Mouse (Mus musculus) heart, postnatal 36 days (tissue): ENCODE data around the gene Cdkn1a. TPM values are rescaled to one million over a fixed set of nuclear protein-coding genes. Genes with fewer than 3 reads are reported as not detected.
"Not testable (repeated sequence)": the region's sequence is repeated elsewhere in the genome, so short reads cannot be mapped to it uniquely, and the experiment has no call there.

ENCODE experiments used
- DNase-seq, 2 experiments: peaks; one replicate each; pipeline ENCODE4 v3.0.0; 2021 to 2022
- intact Hi-C: fragments of 180-260 bp; cut with DNase I; formaldehyde crosslinking; loops from one replicate; pipeline ENCODE4 v1.15.1; 2025
- total RNA-seq, 2 experiments: library from RNA; stranded (reverse); gene quantifications; 2 replicates each; pipeline ENCODE4 v1.2.3; 2021

The Cdkn1a gene
- total RNA-seq, 2 experiments from 2014 or later, result 40.8 to 83.9 TPM

GRCm38 (mm10) chr17:29100627-29101026, 9.9 kb downstream of the Cdkn1a start:
- no peak for DNase-seq
- intact Hi-C loops, result no loop called here

GRCm38 (mm10) chr17:29110356-29110755, 19.6 kb downstream of the Cdkn1a start:
- intact Hi-C loops, DNase-seq: not testable (repeated sequence)

- intact Hi-C loops, result no loop called here
- DNase-seq, result no peak
Observed at GRCm38 (mm10) chr17:29111332-29111731, 20.6 kb downstream of the Cdkn1a start.

GRCm38 (mm10) chr17:29113591-29114352, 23.0 kb downstream of the Cdkn1a start, which contains the start of gene Rab44:
TSS of gene Rab44 (plus strand) at chr17:29114145.
- intact Hi-C loops, result no loop called here
- DNase-seq, result no peak

DNA sequence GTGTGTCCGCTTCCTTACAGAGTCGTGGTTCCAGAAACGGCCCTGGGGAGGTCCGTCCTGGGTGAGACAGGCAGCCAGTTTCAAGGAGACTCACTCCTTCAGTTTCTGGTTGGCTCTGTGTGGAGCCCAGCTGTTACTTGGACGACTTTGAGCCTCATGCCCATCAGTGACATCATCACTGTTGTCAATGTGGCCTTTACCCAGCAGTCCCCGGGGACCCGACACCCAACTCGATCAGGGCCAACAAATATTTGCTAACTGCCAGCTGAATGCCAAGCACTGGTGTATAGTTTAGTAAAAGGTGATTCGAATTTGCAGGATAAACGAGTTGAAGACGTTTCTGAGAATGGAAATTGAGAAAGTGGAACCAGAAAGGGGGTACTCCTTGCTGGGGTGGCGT, 25.2 kb downstream of the Cdkn1a start:
- intact Hi-C loops, result no loop called here
- DNase-seq, result no peak

DNA sequence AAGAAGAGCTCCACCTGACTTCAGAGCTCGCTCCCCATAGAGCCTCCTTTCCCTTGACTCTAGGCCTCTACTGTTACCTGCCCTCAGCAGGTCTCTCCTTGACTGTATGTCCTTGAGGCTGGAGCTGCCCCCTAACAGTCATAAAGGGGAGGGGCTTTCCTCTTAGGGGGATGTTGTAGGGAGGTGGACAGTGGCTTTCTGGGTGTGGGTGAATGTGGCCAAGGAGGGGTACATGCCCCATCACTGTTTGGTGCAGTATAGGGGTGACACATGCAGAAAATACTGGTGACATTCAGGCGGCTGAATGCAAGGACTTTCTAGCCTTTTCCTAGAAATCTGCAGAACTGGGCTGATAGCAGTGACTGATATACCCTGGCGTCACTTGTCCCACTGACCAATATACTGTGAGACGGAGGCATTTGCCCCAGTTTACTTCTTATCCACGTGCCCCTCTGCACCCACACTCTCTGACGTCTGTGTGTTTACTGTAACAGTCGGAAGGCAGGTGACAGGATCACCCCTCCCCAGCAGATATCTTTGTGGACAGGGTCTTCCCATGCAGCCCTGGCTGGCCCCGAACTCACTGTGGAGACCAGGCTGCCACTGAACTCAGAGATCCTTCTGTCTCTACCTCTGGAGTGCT, 26.4 kb downstream of the Cdkn1a start:
- no peak for DNase-seq
- intact Hi-C loops, result no loop called here

GRCm38 (mm10) chr17:29118057-29118456, 27.3 kb downstream of the Cdkn1a start:
- DNase-seq, result no peak
- intact Hi-C loops, result no loop called here

- intact Hi-C loops, result no loop called here
- no peak for DNase-seq
Observed at GRCm38 (mm10) chr17:29120666-29121065, 29.9 kb downstream of the Cdkn1a start.

DNA sequence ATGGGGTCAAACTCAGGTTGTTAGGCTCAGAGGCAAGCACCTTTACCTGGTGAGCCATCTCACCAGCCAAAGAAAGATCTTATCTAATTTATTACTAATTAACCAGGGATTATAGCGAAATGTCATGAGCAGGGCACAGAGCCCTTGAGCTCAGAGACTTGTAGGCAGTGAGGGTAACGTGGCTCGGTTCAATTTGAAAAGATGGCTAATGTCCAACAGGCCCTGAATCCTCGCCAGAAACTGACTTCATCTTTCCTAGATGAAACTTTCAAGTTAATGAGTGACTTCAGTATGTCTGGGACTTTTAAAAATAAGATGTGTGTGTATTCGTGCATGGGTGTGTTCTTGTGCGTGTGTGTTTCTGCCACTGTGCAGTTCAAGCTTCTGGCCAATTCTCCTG, 32.0 kb downstream of the Cdkn1a start:
- intact Hi-C loops, result no loop called here
- peak in 1 of 2 experiments; percentile 39 for DNase-seq

- intact Hi-C loops, result no loop called here
- DNase-seq, result no peak
Observed at GRCm38 (mm10) chr17:29123578-29124174, 32.9 kb downstream of the Cdkn1a start.

GRCm38 (mm10) chr17:29126561-29126960, 35.8 kb downstream of the Cdkn1a start:
- intact Hi-C loops, result no loop called here
- no peak for DNase-seq

DNA sequence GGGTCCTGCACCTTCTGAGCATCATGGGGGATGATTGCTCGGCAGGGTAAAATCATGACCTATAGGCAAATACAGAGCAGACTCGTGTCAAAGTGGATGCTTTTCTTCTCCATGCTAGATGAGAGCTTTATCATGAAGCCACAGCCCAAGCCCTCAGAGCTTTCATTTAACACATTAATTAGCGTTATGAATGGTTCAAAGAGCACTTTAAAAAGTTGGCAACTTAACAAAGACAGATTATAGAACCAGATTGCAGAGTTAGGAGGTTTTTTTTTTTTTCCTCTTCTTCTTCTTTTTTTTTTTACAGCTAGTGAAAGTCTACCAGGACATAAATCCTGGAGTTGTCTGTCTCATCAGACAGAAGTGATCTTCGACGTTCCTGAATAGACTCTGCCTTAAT, 38.6 kb downstream of the Cdkn1a start:
- intact Hi-C loops, result no loop called here
- no peak for DNase-seq

DNA sequence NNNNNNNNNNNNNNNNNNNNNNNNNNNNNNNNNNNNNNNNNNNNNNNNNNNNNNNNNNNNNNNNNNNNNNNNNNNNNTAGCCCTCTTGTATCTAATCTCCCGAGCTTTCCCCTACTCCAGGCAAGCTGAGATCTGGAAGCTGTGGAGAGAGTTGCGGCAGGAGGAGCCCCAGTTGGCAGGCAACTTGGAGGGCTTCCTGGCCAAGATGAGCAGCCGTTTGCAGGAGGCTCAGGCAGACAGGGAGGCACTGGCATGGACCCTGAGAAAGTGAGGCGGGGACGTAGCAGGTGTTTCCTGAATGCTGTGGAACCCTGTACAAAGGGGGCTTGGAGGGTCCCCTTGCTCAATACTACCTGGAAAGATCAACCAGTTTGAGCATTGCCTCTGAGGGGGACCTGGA, 44.3 kb downstream of the Cdkn1a start:
- DNase-seq, result peak in 1 of 2 experiments; percentile 27
- intact Hi-C loops, result no loop called here

- intact Hi-C loops, result no loop called here
- peak; percentile 81 to 82 for DNase-seq
Observed at GRCm38 (mm10) chr17:29136236-29136635, 45.5 kb downstream of the Cdkn1a start.

GRCm38 (mm10) chr17:29137906-29138305, 47.1 kb downstream of the Cdkn1a start:
- intact Hi-C loops, result no loop called here
- DNase-seq, result no peak

- intact Hi-C loops, result no loop called here
- DNase-seq, result no peak
Observed at GRCm38 (mm10) chr17:29141577-29141976, 50.8 kb downstream of the Cdkn1a start.

- no peak for DNase-seq
- intact Hi-C loops, result no loop called here
Observed at GRCm38 (mm10) chr17:29143266-29143665, 52.5 kb downstream of the Cdkn1a start.

DNA sequence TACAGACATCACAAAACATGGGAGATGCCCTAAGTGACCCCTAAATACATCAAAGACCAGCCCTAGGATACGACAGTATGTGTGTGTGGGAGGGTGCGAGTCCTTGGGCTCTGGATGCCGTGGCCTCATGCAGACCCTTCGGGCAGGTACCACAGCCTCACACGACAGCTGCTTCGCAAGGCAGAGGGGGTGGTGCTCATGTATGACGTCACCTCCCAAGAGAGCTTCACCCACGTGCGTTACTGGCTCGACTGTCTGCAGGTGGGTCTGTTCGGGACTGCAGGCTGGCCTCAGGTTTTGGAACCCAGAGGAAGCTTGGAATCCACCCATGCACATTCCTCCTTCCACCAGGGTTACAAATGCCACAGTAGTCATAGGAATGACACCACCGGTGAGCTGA, 54.3 kb downstream of the Cdkn1a start:
- no peak for DNase-seq
- intact Hi-C loops, result no loop called here

DNA sequence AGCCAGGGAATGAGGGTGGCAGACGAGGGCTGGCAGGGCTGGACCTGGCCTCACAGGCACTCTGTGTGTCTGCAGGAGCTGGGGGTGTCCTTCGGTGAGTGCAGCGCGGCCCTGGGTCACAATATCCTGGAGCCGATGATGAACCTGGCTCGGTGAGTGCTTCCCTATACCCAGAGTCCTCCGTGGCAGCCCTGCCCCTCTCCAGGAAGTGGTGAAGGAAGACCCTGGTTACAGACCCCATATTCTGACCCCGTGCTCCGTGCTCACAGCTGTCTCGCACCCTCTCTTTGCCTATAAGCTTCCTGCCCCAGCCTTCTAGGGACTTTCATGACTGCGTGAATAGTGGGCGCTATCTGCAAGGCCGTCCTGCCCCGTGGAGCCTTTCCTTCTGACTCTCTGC, 56.5 kb downstream of the Cdkn1a start:
- DNase-seq, result no peak
- intact Hi-C loops, result no loop called here

DNA sequence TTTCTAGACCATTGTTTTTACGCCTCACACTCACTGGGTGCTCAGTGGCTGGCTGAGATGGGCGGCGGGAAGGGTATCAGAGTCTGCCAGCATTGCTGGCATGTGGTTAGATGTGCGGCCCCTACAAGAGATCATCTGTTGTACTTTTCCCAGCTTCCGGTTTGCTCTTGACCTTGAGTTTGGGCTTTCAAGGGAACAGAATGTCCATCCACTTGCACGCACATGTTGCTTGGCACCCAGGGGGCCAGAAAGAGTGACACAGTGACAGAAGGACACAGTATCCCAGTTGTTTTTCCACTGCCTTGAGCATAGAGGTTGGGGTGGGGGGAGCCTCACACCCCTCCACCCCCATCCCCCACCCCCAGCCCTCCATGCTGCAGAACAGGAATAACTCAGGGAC, 57.0 kb downstream of the Cdkn1a start:
- DNase-seq, result no peak
- intact Hi-C loops, result no loop called here

GRCm38 (mm10) chr17:29149766-29150165, 59.0 kb downstream of the Cdkn1a start:
- intact Hi-C loops, result no loop called here
- no peak for DNase-seq
